Mouse (Mus musculus): ENCODE measurements around the gene Safb.

DNA sequence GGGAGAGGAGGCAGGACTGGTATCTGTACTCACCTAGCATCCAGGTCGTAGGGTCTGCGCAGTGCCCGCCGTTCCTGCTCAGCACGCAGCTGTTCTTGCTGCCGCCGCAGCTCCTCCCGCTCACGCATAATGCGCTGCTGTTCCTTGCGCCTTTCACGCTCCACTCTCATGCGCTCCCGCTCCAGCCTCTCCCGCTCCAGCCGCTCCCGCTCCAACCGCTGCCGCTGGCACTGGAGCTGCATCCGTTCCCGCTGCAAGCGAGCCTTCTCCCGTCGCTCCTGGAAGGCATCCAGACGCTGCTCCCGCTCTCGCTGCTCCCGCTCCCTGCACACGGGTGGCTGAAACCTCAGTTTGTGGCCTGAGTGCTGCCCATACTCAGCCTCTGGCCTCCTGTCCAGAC is 18.3 kb upstream of the Safb start:
- TF ChIP-seq CTCF (IDR thresholded peaks at IDR 0.05; ENCODE audit: low read depth) (no peak), EP300 (IDR thresholded peaks at IDR 0.05; ENCODE audit: low read depth) (no peak)
